Mouse (Mus musculus) stomach, postnatal 0 days (tissue): ENCODE results near the gene Esyt1.
A peak's percentile ranks its signal among the peaks of the same experiment; 100 is the strongest.

Experiments used
- CTCF ChIP-seq: IDR thresholded peaks from 2 replicates; pipeline ENCODE4 v1.5.1; 2016; ENCODE audit warnings: antibody characterized with exemption, low read depth, mild to moderate bottlenecking, moderate library complexity
- EP300 ChIP-seq: optimal IDR thresholded peaks from 2 replicates; pipeline ENCODE3; 2016; ENCODE audit warnings: antibody characterized with exemption

DNA sequence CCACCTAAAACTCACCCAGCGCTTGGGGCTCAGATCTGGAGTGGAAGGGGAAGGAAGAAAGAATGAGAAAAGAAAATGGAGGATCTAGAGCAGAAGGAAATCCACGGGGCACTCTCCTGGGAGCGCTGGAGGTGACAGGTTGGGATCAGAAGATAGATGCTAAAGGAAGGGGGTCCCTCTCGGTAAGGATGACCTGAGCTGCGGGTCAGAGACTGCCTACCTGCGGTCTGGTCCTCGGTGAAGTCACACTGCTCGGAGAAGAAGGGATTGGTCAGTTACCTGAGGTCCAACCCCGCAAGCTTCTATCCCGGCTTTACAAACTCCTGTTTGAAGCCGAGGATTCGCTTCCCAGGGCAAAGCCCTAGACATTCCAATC lies 32.4 kb downstream of the Esyt1 start:
- TF ChIP-seq CTCF: 0 out of 2 replicates have a peak, but pooled peaks have one; percentile 0
- TF ChIP-seq EP300: no peak
